Mouse (Mus musculus): ENCODE results near the gene Acnat1.
"Not testable (repeated sequence)": the region's sequence is repeated elsewhere in the genome, so short reads cannot be mapped to it uniquely, and the experiment has no call there.

The Acnat1 gene

DNA sequence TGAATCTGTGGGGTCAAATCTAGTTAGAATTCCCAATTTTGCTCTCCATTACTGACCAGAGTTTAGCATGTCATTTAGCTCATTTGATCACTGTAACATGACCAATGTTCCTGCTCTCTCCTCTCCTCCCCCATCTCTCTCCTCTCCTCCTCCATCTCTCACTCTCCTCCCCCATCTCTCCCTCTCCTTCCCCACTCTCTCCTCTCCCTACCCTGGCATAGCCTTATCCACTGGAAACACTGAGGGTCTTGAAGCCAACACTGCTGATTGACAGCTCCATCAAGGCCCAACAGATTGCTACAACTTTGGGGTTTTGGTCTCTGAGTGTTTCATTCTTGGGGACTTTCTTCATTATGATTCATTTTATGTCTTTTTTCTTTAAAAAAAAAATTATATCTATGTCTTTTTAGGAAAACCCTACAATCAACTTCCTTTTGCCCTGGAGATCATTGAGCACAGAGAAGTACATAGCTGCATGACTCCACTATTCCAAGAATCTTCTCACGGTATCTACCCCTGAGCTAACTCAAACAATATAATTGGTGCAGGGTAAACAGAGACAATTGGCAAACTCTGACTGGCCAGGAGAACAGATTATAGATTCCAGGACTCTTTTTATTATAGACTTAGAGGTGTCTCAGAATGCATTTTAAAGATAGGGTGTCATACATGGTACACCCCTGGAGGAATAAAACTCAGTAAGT is 21.7 kb downstream of the Acnat1 start:
- no peak for DNase-seq

DNA sequence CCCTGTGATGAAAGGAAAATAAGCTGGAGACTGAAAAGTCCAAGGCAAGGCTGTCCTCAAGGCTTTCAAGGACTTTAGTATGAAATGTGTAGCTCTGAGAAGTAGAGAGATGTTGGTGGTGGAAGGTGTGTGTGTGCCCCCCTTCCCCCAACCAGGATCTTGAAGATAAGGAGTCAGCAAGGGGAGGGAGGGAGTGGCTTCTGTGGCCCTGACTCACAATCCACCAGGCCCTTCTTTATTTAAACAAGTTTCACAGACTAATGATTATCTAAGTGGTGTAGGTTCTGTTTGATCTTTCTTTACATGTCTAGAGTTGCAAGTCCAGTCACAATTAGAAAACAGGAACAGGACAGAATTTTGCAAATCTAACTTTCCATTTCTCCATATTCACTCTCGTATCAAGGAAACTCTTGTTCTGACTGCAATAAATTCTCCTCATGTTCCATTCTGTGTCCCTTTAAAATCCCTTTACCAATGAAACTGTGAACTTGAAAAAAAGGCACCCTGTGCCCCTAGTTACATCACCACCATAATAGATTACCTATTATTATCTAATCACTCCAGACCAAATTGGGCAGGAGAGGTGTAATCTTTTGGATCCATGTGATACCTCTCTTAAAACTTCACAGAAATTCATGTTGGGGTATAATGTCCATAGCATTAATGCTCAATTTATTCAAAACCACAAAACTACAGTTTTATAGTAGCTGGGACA is 22.4 kb downstream of the Acnat1 start:
- DNase-seq: not testable (repeated sequence)

GRCm38 (mm10) chr4:49436968-49437367 is 36.7 kb downstream of the Acnat1 start:
- DNase-seq: not testable (repeated sequence)

DNA sequence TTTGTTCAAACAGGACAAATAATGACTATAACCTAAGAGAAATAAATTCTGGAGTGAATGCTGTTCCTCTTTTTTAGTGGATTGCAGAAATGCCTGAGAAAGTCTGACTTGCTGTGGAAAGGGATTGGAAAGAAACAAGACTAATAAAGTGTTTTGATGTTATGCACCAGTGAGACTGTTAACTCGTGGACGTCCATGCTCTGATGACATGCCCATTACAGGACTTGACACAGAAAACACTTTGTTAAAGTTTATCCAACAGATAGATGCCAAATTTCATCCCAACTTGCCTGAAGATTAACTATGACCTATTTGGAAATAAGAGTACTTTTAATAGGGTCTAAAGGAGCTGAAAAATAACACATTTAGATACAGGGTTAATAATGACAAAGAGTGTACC is 63.6 kb downstream of the Acnat1 start:
- DNase-seq: peak; percentile 17

GRCm38 (mm10) chr4:49407957-49408356 is 65.8 kb downstream of the Acnat1 start, which contains the start of gene Acnat2:
Gene Acnat2, minus strand, starts transcription at chr4:49408151.
- DNase-seq: not testable (repeated sequence)
